Mouse (Mus musculus) hindbrain, embryonic 11.5 days (tissue): ENCODE measurements around the gene Idua. TPM values are rescaled to one million over a fixed set of nuclear protein-coding genes. Genes with fewer than 3 reads are reported as not detected.
A peak's percentile ranks its signal among the peaks of the same experiment; 100 is the strongest.

Experiments
- ATAC-seq: fragments of 200-750 bp; cut with Nextera tagmentation; 2 replicates; pipeline ENCODE4 v1.8.0; 2017; ENCODE audit warnings: mild to moderate bottlenecking, moderate TSS enrichment, moderate library complexity; ENCODE audit not compliant: low FRiP score
- DNase-seq: peaks from one replicate; pipeline ENCODE4 v3.0.0-alpha.2; 2015; ENCODE audit warnings: low spot score
- H3K27ac ChIP-seq: fragments of 300-500 bp; sonication (generic); 2 replicates; pipeline ENCODE4 v1.5.1; 2014; ENCODE audit warnings: mild to moderate bottlenecking, low read depth, low read length
- H3K27me3 ChIP-seq: fragments of 300-500 bp; sonication (generic); 2 replicates; pipeline ENCODE4 v1.6.1; 2014; ENCODE audit warnings: mild to moderate bottlenecking, low read length, moderate library complexity, mixed read lengths; ENCODE audit not compliant: control insufficient read depth, insufficient read depth
- H3K36me3 ChIP-seq: fragments of 300-500 bp; sonication (generic); 2 replicates; pipeline ENCODE4 v1.6.1; 2014; ENCODE audit warnings: mild to moderate bottlenecking, low read length, moderate library complexity, mixed read lengths; ENCODE audit not compliant: control insufficient read depth, insufficient read depth
- H3K4me1 ChIP-seq: fragments of 300-500 bp; sonication (generic); replicated peaks from 2 replicates; pipeline ENCODE4 v1.6.1; 2014; ENCODE audit warnings: low read length, mixed read lengths; ENCODE audit not compliant: control insufficient read depth, insufficient read depth
- H3K4me2 ChIP-seq: fragments of 300-500 bp; sonication (generic); replicated peaks from 2 replicates; pipeline ENCODE4 v1.6.1; 2014; ENCODE audit warnings: mild to moderate bottlenecking, low read depth, low read length
- H3K4me3 ChIP-seq: fragments of 300-500 bp; sonication (generic); 2 replicates; pipeline ENCODE4 v1.5.1; 2014; ENCODE audit warnings: low read depth, low read length
- H3K9ac ChIP-seq: fragments of 300-500 bp; sonication (generic); 2 replicates; pipeline ENCODE4 v1.6.1; 2014; ENCODE audit warnings: low read depth, low read length
- H3K9me3 ChIP-seq: fragments of 300-500 bp; sonication (generic); 2 replicates; pipeline ENCODE4 v1.6.1; 2016; ENCODE audit warnings: low read length; ENCODE audit not compliant: control insufficient read depth
- WGBS: fragments of 180-500 bp; shearing (Covaris S2); extraction: QIAGEN DNeasy Blood & Tissue Kit; methylation state at CpG from one replicate; pipeline ENCODE4 v1.1.7; 2014; 5-methylcytosine and 5-hydroxymethylcytosine counted together
- polyA plus RNA-seq: library from polyadenylated mRNA; unstranded; fragments of >200 nt; fragmentation: Nextera tagmentation; extraction: Ambion mirVana; gene quantifications from 2 replicates; pipeline ENCODE4 v1.2.1, GENCODE M21; 2014

Idua gene
- polyA plus RNA-seq, 1 experiment from 2014 or later: 8.7 TPM

DNA sequence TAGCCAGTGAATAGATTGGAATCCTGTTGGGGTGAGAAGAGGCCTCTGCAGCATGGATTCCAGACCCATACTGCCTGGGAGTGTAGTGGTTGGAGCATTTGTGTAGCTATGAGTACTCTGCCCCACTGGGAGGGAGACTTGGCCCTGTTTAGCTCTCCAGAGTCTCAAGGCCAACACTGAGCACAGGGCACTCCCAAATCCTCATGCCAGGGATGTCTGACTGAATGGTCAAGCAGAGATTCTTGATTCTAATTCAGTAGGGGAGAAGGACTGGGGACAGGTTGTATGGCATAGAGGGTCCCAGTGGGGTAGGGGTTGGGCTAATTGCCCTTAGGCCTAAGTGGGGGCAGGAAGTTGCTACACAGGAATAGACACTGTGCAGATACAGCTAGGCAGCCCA lies 53.6 kb downstream of the Idua start:
- no peak overlapping the region for H3K9ac ChIP-seq
- no peaks in the 10 kb centered on the region for H3K9me3 ChIP-seq
- H3K27ac ChIP-seq: no peak overlapping the region
- no peaks in the 10 kb centered on the region for H3K36me3 ChIP-seq
- ATAC-seq (no peak), DNase-seq (no peak)
- H3K4me2 ChIP-seq: no peak overlapping the region
- no peaks in the 10 kb centered on the region for H3K27me3 ChIP-seq
- no peaks in the 10 kb centered on the region; the same call in 1 of the 2 replicates for H3K4me1 ChIP-seq
- H3K4me3 ChIP-seq: no peak overlapping the region

DNA sequence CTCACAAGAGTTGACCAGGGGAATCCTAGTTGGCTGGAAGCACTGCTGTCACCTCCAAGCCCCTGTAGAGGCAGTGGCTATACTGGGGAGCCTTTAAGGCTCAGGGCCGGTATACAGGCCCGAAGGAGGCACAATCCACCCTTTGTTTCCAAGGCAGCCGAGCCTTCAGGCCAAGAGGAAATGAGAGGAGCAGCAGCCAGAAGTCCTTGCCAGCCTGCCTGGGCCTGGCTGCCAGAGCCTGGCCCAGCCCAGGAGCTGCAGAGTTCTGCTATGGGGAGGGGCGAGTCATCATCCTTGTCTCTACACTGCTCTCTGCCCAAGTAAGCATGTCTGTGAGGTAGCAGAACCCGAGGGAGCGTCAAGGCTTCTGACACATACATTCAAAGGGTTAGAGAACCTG lies 54.0 kb downstream of the Idua start:
- Histone ChIP-seq H3K4me3 (no peak overlapping the region), H3K27me3 (no peaks in the 10 kb centered on the region), H3K9me3 (no peaks in the 10 kb centered on the region), H3K4me2 (no peak overlapping the region), H3K9ac (no peak overlapping the region), H3K36me3 (no peaks in the 10 kb centered on the region), H3K27ac (no peak overlapping the region), H3K4me1 (no peaks in the 10 kb centered on the region; the same call in 1 of the 2 replicates)
- no peak for DNase-seq
- 66% methylated on average over 6 of the region's 6 CpGs for WGBS
- ATAC-seq: no peak; the same call in 1 of the 2 replicates

DNA sequence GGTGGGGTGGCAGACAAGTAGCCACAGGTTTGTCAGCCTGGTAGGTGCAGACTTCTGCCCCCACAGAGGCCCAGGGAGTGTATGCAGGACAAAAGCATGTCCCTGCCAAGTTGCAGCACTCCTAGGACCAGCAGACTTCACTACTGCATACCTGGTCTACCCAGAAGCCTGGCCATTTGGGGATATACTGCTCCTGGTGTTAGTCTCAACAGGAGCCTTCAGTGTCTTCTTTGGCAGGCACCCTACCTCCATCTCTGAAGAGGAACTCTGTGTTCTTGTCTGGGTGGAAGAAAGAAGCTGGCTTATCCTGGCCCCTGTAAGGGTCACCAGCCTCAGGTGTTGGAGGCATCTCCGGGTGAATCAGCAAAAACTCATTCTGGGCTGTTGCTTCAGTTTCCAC lies 55.8 kb downstream of the Idua start:
- H3K36me3 ChIP-seq: no peaks in the 10 kb centered on the region
- no peak overlapping the region for H3K4me2 ChIP-seq
- no peak overlapping the region for H3K4me3 ChIP-seq
- no peaks in the 10 kb centered on the region for H3K27me3 ChIP-seq
- ATAC-seq (no peak), DNase-seq (no peak)
- no peak overlapping the region for H3K27ac ChIP-seq
- H3K9ac ChIP-seq: no peak overlapping the region
- H3K4me1 ChIP-seq: no peaks in the 10 kb centered on the region; the same call in 1 of the 2 replicates
- WGBS: 93% methylated on average over 1 of the region's 1 CpGs
- H3K9me3 ChIP-seq: no peaks in the 10 kb centered on the region

DNA sequence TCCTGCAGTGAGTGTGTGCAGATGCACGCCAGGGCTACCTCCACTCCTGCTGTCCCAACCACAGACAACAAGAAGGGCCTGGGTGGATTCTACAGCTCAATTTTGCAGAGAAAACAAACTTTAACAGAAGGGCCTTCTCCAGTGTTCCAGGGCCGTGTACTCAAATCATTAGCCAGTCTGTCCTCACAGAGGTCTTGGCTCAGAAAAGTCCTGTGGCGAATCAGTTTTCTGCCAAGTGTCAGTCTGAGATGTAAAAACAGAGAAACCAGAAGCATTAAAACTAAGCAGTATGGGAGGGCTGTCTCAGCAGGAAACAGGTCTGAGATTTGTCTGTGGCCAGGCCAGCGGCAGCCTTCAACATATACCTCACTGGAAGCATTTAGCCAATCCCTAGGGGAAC lies 57.9 kb downstream of the Idua start:
- Histone ChIP-seq H3K27me3 (no peaks in the 10 kb centered on the region), H3K4me2 (no peak overlapping the region), H3K9ac (no peak overlapping the region), H3K27ac (no peak overlapping the region), H3K9me3 (no peaks in the 10 kb centered on the region), H3K4me3 (no peak overlapping the region), H3K4me1 (no peaks in the 10 kb centered on the region; the same call in 1 of the 2 replicates), H3K36me3 (no peaks in the 10 kb centered on the region)
- no peak for DNase-seq
- WGBS: 42% methylated on average over 4 of the region's 4 CpGs
- ATAC-seq: no peak

DNA sequence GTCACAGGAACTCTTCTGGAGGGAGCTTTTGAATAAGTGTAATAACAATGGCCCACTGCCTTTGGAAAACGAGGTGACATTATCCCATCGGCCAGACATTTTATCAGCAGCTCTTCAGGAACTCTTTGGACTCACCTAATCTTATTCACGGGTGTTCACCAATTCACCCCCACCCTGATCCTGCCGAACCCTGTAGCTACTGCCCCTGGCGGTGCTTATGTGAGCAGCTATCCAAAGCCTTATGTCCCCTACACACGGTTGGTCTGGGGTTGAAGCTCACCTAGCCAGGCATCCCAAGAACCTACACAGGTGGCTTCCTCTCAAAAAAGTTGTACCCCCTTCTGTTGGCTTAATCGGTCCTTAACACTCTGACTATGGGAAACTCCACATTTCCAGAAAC lies 59.6 kb downstream of the Idua start:
- no peak overlapping the region for H3K4me2 ChIP-seq
- H3K36me3 ChIP-seq: no peaks in the 10 kb centered on the region
- H3K27ac ChIP-seq: no peak overlapping the region
- H3K9me3 ChIP-seq: no peaks in the 10 kb centered on the region
- no peak overlapping the region for H3K4me3 ChIP-seq
- H3K4me1 ChIP-seq: no peaks in the 10 kb centered on the region; the same call in 1 of the 2 replicates
- no peak overlapping the region for H3K9ac ChIP-seq
- DNase-seq (no peak), ATAC-seq (no peak)
- 69% methylated on average over 7 of the region's 7 CpGs for WGBS
- no peaks in the 10 kb centered on the region for H3K27me3 ChIP-seq

DNA sequence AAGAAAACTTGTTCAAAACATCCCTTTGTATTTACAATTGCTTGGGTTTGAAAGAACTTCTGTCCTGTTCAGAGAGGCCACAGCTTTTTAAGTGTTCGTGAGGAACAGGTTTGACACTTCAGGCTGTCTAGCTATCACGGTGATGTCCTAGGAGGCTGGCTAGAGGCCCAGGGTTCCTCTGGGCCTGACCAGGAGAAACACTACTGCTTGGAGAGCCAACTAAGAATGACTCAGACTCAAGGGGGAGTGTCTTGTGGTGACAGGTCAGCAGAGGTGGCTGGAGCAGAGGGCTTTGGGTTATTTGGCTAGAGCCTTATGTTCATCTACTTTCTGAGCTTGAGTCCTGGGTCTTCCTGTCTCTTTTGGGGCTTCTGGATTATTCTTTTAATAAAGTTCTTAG lies 63.9 kb downstream of the Idua start:
- H3K27ac ChIP-seq: no peak overlapping the region
- H3K4me2 ChIP-seq: no peak overlapping the region
- no peaks in the 10 kb centered on the region for H3K9me3 ChIP-seq
- H3K27me3 ChIP-seq: no peaks in the 10 kb centered on the region
- H3K4me3 ChIP-seq: no peak overlapping the region
- no peak overlapping the region for H3K9ac ChIP-seq
- 78% methylated on average over 2 of the region's 2 CpGs for WGBS
- no peaks in the 10 kb centered on the region for H3K4me1 ChIP-seq
- no peak for ATAC-seq
- H3K36me3 ChIP-seq: no peaks in the 10 kb centered on the region
- no peak for DNase-seq

DNA sequence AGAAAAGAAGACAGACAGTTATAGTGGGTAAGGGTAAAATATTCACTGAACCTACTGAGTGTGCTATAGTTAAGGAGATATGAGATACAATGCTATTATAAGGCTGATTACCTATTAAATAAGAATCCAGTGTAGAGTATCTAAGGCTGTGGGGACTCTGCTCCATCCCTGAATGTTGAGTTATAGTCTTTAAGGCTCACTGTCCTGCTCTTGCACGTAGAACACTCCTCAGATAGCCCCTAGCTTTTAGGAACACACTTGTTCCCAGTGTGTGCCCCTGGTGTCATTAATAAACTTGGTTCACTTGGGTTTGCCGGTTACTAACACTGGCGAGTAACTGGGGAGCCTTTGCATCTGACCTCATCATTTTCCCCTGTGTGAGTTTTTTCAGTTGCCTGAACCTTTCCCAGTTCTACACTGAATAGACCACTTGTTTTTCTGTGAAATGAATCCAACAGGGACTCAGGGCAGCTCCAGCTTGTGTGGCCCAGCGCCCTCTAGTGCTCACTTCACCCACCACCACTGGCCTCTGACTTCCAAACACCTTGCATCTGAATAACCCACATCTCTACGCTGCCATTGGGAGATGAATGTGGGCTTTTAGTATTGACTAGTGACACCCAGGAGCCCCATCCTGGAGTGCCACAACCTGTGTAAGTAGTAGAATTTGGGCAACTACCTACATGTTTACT lies 66.6 kb downstream of the Idua start:
- ATAC-seq (peak; percentile 79), DNase-seq (peak; percentile 82)
- H3K9ac ChIP-seq: no peak overlapping the region
- no peaks in the 10 kb centered on the region for H3K36me3 ChIP-seq
- no peaks in the 10 kb centered on the region for H3K9me3 ChIP-seq
- no peak overlapping the region for H3K4me3 ChIP-seq
- no peak overlapping the region for H3K27ac ChIP-seq
- WGBS: 24% methylated on average over 5 of the region's 5 CpGs
- no peaks in the 10 kb centered on the region for H3K27me3 ChIP-seq
- no peaks in the 10 kb centered on the region for H3K4me1 ChIP-seq
- no peak overlapping the region for H3K4me2 ChIP-seq

DNA sequence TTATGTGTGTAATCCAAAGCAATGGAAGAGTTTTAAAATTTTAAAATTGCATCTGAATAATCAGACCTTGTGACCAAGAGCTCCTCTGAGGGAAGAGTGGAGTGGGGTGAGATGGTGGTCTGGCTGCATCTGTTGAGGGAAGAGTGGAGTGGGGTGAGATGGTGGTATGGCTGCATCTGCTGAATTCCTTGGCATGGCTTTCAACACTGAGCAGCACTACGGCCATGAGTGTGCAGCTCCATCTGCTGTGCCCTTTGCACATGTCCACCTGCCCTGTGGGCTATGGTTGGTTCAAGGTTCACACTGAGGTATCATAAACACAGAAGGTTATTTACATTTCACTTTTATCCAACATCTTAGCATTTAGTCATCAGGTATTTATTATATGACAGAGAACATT lies 67.3 kb downstream of the Idua start:
- 100% methylated on average over 1 of the region's 1 CpGs for WGBS
- H3K9ac ChIP-seq: no peak overlapping the region

More for the DNA sequence above, 67.3 kb downstream of the Idua start:
- no peak overlapping the region for H3K4me3 ChIP-seq
- H3K9me3 ChIP-seq: no peaks in the 10 kb centered on the region
- ATAC-seq (no peak), DNase-seq (no peak)
- no peak overlapping the region for H3K4me2 ChIP-seq
- no peaks in the 10 kb centered on the region for H3K27me3 ChIP-seq
- no peaks in the 10 kb centered on the region for H3K4me1 ChIP-seq
- H3K27ac ChIP-seq: no peak overlapping the region
- no peaks in the 10 kb centered on the region for H3K36me3 ChIP-seq
